Mouse (Mus musculus): ENCODE measurements around the gene Mum1. TPM values are rescaled to one million over a fixed set of nuclear protein-coding genes. Genes with fewer than 3 reads are reported as not detected.
"Not testable (repeated sequence)": the region's sequence is repeated elsewhere in the genome, so short reads cannot be mapped to it uniquely, and the experiment has no call there.

Gene Mum1
- polyA plus RNA-seq, 1 experiment from 2014 or later, result 93.4 TPM

GRCm38 (mm10) chr10:80208841-80209371 lies 17.3 kb upstream of the Mum1 start:
- 0 out of 2 replicates have a peak, but pooled peaks have one; percentile 41 for ATAC-seq (ENCODE audit: insufficient number of reproducible peaks, insufficient read depth, low FRiP score, low TSS enrichment)
- Histone ChIP-seq H3K9me3 (no peaks in the 10 kb centered on the region), H3K4me1 (peaks cover 8% of the 10 kb centered on the region)

GRCm38 (mm10) chr10:80211547-80212103 lies 14.6 kb upstream of the Mum1 start:
- H3K4me1 ChIP-seq, result peaks cover 10% of the 10 kb centered on the region
- not testable (repeated sequence) for H3K9ac ChIP-seq; H3K4me3 ChIP-seq; H3K27ac ChIP-seq; H3K9me3 ChIP-seq; ATAC-seq (ENCODE audit: insufficient number of reproducible peaks, insufficient read depth, low FRiP score, low TSS enrichment); H3K4me2 ChIP-seq (replicated peaks); H3K27me3 ChIP-seq; H3K36me3 ChIP-seq
- 56% methylated on average over 7 of the region's 7 CpGs for WGBS

More at GRCm38 (mm10) chr10:80208841-80209371, 17.3 kb upstream of the Mum1 start:
- Histone ChIP-seq H3K4me3 (no peak overlapping the region), H3K27ac (0 out of 2 replicates have a peak overlapping the region, but pooled peaks have one; percentile 7), H3K36me3 (no peaks in the 10 kb centered on the region), H3K9ac (0 out of 2 replicates have a peak overlapping the region, but pooled peaks have one; percentile 1), H3K4me2 (replicated peaks) (peak overlapping the region; percentile 18; the same call in 1 of the 2 replicates), H3K27me3 (peaks cover 9% of the 10 kb centered on the region; the same call in 1 of the 2 replicates)
- 13% methylated on average over 24 of the region's 24 CpGs for WGBS

GRCm38 (mm10) chr10:80215048-80215772 lies 11.0 kb upstream of the Mum1 start:
- Histone ChIP-seq H3K27me3 (no peaks in the 10 kb centered on the region), H3K4me3 (no peak overlapping the region), H3K27ac (0 out of 2 replicates have a peak overlapping the region, but pooled peaks have one; percentile 3), H3K36me3 (no peaks in the 10 kb centered on the region), H3K4me2 (replicated peaks) (no peak overlapping the region), H3K4me1 (peaks cover 2% of the 10 kb centered on the region; the same call in 1 of the 2 replicates), H3K9me3 (no peaks in the 10 kb centered on the region), H3K9ac (no peak overlapping the region)
- 23% methylated on average over 16 of the region's 16 CpGs for WGBS
- ATAC-seq (ENCODE audit: insufficient number of reproducible peaks, insufficient read depth, low FRiP score, low TSS enrichment), result no peak

GRCm38 (mm10) chr10:80220676-80221075 lies 5.6 kb upstream of the Mum1 start:
- WGBS, result 52% methylated on average over 6 of the region's 9 CpGs
- no peak overlapping the region for H3K27ac ChIP-seq
- no peak overlapping the region for H3K4me3 ChIP-seq
- H3K36me3 ChIP-seq, result no peaks in the 10 kb centered on the region
- H3K4me2 ChIP-seq (replicated peaks), result no peak overlapping the region
- H3K4me1 ChIP-seq, result peaks cover 11% of the 10 kb centered on the region; the same call in 1 of the 2 replicates
- H3K9ac ChIP-seq, result no peak overlapping the region
- ATAC-seq (ENCODE audit: insufficient number of reproducible peaks, insufficient read depth, low FRiP score, low TSS enrichment), result no peak
- no peaks in the 10 kb centered on the region for H3K9me3 ChIP-seq
- no peaks in the 10 kb centered on the region for H3K27me3 ChIP-seq

- H3K27me3 ChIP-seq; H3K9me3 ChIP-seq; H3K4me2 ChIP-seq (replicated peaks); H3K36me3 ChIP-seq; H3K4me3 ChIP-seq; H3K27ac ChIP-seq; H3K9ac ChIP-seq; ATAC-seq (ENCODE audit: insufficient number of reproducible peaks, insufficient read depth, low FRiP score, low TSS enrichment): not testable (repeated sequence)
- H3K4me1 ChIP-seq, result peaks cover 22% of the 10 kb centered on the region
- 89% methylated on average over 2 of the region's 2 CpGs for WGBS
Measured at GRCm38 (mm10) chr10:80223137-80223536, 3.1 kb upstream of the Mum1 start.

GRCm38 (mm10) chr10:80226071-80226415 lies 191 bp upstream of the Mum1 start:
- WGBS, result under 1% methylated on average over 14 of the region's 14 CpGs
- H3K4me2 ChIP-seq (replicated peaks), result peak overlapping the region; percentile 36
- peak; percentile 0; the same call in 1 of the 2 replicates for ATAC-seq (ENCODE audit: insufficient number of reproducible peaks, insufficient read depth, low FRiP score, low TSS enrichment)
- H3K36me3 ChIP-seq, result peaks cover 20% of the 10 kb centered on the region
- H3K4me3 ChIP-seq, result peak overlapping the region; percentile 83
- 0 out of 2 replicates have a peak overlapping the region, but pooled peaks have one; percentile 19 for H3K9ac ChIP-seq
- no peaks in the 10 kb centered on the region for H3K9me3 ChIP-seq
- peak overlapping the region; percentile 96 for H3K27ac ChIP-seq
- peaks cover 35% of the 10 kb centered on the region for H3K4me1 ChIP-seq
- H3K27me3 ChIP-seq, result no peaks in the 10 kb centered on the region

GRCm38 (mm10) chr10:80227166-80227539 lies 919 bp downstream of the Mum1 start:
- 5% methylated on average over 10 of the region's 10 CpGs for WGBS
- Histone ChIP-seq H3K4me2 (replicated peaks) (peak overlapping the region; percentile 83), H3K9ac (peak overlapping the region; percentile 94), H3K9me3 (no peaks in the 10 kb centered on the region), H3K4me1 (peaks cover 36% of the 10 kb centered on the region), H3K27ac (peak overlapping the region; percentile 96), H3K36me3 (peaks cover 29% of the 10 kb centered on the region), H3K4me3 (peak overlapping the region; percentile 83), H3K27me3 (no peaks in the 10 kb centered on the region)
- ATAC-seq (ENCODE audit: insufficient number of reproducible peaks, insufficient read depth, low FRiP score, low TSS enrichment), result no peak

- peak overlapping the region; percentile 96 for H3K27ac ChIP-seq
- no peaks in the 10 kb centered on the region for H3K27me3 ChIP-seq
- peaks cover 46% of the 10 kb centered on the region for H3K4me1 ChIP-seq
- peak overlapping the region; percentile 83 for H3K4me2 ChIP-seq (replicated peaks)
- 56% methylated on average over 15 of the region's 15 CpGs for WGBS
- no peaks in the 10 kb centered on the region for H3K9me3 ChIP-seq
- no peak for ATAC-seq (ENCODE audit: insufficient number of reproducible peaks, insufficient read depth, low FRiP score, low TSS enrichment)
- peak overlapping the region; percentile 94 for H3K9ac ChIP-seq
- H3K4me3 ChIP-seq, result peak overlapping the region; percentile 83
- H3K36me3 ChIP-seq, result peaks cover 39% of the 10 kb centered on the region
Measured at GRCm38 (mm10) chr10:80227877-80228775, 1.9 kb downstream of the Mum1 start.

GRCm38 (mm10) chr10:80236145-80236825 lies 10.1 kb downstream of the Mum1 start:
- no peak for ATAC-seq (ENCODE audit: insufficient number of reproducible peaks, insufficient read depth, low FRiP score, low TSS enrichment)
- 96% methylated on average over 13 of the region's 13 CpGs for WGBS
- no peaks in the 10 kb centered on the region for H3K9me3 ChIP-seq
- peaks cover 96% of the 10 kb centered on the region for H3K36me3 ChIP-seq
- no peak overlapping the region for H3K4me2 ChIP-seq (replicated peaks)
- H3K4me3 ChIP-seq, result no peak overlapping the region
- peaks cover 14% of the 10 kb centered on the region for H3K4me1 ChIP-seq
- H3K27me3 ChIP-seq, result no peaks in the 10 kb centered on the region
- no peak overlapping the region for H3K27ac ChIP-seq
- no peak overlapping the region for H3K9ac ChIP-seq

GRCm38 (mm10) chr10:80237020-80237419 lies 10.8 kb downstream of the Mum1 start:
- H3K27ac ChIP-seq, result no peak overlapping the region
- H3K4me1 ChIP-seq, result peaks cover 14% of the 10 kb centered on the region
- H3K4me2 ChIP-seq (replicated peaks), result no peak overlapping the region
- no peaks in the 10 kb centered on the region for H3K9me3 ChIP-seq
- WGBS, result 87% methylated on average over 4 of the region's 4 CpGs
- ATAC-seq (ENCODE audit: insufficient number of reproducible peaks, insufficient read depth, low FRiP score, low TSS enrichment), result no peak
- no peak overlapping the region for H3K4me3 ChIP-seq
- no peak overlapping the region for H3K9ac ChIP-seq
- no peaks in the 10 kb centered on the region for H3K27me3 ChIP-seq
- peaks cover 96% of the 10 kb centered on the region for H3K36me3 ChIP-seq

GRCm38 (mm10) chr10:80238306-80238705 lies 12.1 kb downstream of the Mum1 start:
- ATAC-seq (ENCODE audit: insufficient number of reproducible peaks, insufficient read depth, low FRiP score, low TSS enrichment), result no peak
- peaks cover 96% of the 10 kb centered on the region for H3K36me3 ChIP-seq
- peaks cover 1% of the 10 kb centered on the region for H3K4me1 ChIP-seq
- WGBS, result 91% methylated on average over 3 of the region's 3 CpGs
- no peak overlapping the region for H3K9ac ChIP-seq
- no peaks in the 10 kb centered on the region for H3K9me3 ChIP-seq
- H3K4me2 ChIP-seq (replicated peaks), result no peak overlapping the region
- H3K4me3 ChIP-seq, result no peak overlapping the region
- no peaks in the 10 kb centered on the region for H3K27me3 ChIP-seq
- no peak overlapping the region for H3K27ac ChIP-seq

Data from embryonic facial prominence, embryonic 12.5 days (tissue).